Mouse (Mus musculus) liver, embryonic 11.5 days (tissue): ENCODE measurements at regions not wholly inside any gene's neighbourhood (a gene's known extent, or its start where the extent isn't known, plus 50 kb on each side); places are given as distances from the start of the nearest gene placed in this dataset.

Experiments used
- ATAC-seq: fragments of 200-750 bp; cut with Nextera tagmentation; replicated peaks from 2 replicates; pipeline ENCODE4 v1.8.0; 2017; ENCODE audit warnings: moderate number of reproducible peaks, mild to moderate bottlenecking, moderate TSS enrichment, moderate library complexity; ENCODE audit not compliant: low FRiP score
- DNase-seq: peaks from one replicate; pipeline ENCODE4 v3.0.0-alpha.2; 2017; ENCODE audit warnings: low spot score
- H3K27ac ChIP-seq: fragments of 300-500 bp; sonication (generic); 2 replicates; pipeline ENCODE4 v1.5.1; 2014; ENCODE audit warnings: mild to moderate bottlenecking, low read depth, low read length, control low read depth
- H3K27me3 ChIP-seq: fragments of 300-500 bp; sonication (generic); replicated peaks from 2 replicates; pipeline ENCODE4 v1.6.1; 2014; ENCODE audit warnings: low read length, mixed read lengths; ENCODE audit not compliant: control insufficient read depth, insufficient read depth
- H3K36me3 ChIP-seq: fragments of 300-500 bp; sonication (generic); 2 replicates; pipeline ENCODE4 v1.6.1; 2014; ENCODE audit warnings: mild to moderate bottlenecking, low read length, moderate library complexity, mixed read lengths; ENCODE audit not compliant: control insufficient read depth, insufficient read depth
- H3K4me1 ChIP-seq: fragments of 300-500 bp; sonication (generic); replicated peaks from 2 replicates; pipeline ENCODE4 v1.6.1; 2014; ENCODE audit warnings: low read length, mixed read lengths; ENCODE audit not compliant: control insufficient read depth, insufficient read depth
- H3K4me2 ChIP-seq: fragments of 300-500 bp; sonication (generic); 2 replicates; pipeline ENCODE4 v1.6.1; 2014; ENCODE audit warnings: mild to moderate bottlenecking, control low read depth, moderate library complexity
- H3K4me3 ChIP-seq: fragments of 300-500 bp; sonication (generic); 2 replicates; pipeline ENCODE4 v1.5.1; 2014; ENCODE audit warnings: low read depth, low read length, control low read depth
- H3K9ac ChIP-seq: fragments of 300-500 bp; sonication (generic); 2 replicates; pipeline ENCODE4 v1.6.1; 2014; ENCODE audit warnings: low read depth, low read length, control low read depth
- H3K9me3 ChIP-seq: fragments of 300-500 bp; sonication (generic); 2 replicates; pipeline ENCODE4 v1.6.1; 2016; ENCODE audit warnings: low read length, inconsistent platforms, mixed read lengths; ENCODE audit not compliant: control insufficient read depth
- WGBS: fragments of 180-500 bp; shearing (Covaris S2); extraction: QIAGEN DNeasy Blood & Tissue Kit; methylation state at CpG from one replicate; pipeline ENCODE4 v1.1.7; 2014; 5-methylcytosine and 5-hydroxymethylcytosine counted together

GRCm38 (mm10) chr1:92309883-92310282, 114.4 kb upstream of the Hdac4 start:
- Histone ChIP-seq H3K27me3 (no peaks in the 10 kb centered on the region), H3K36me3 (no peaks in the 10 kb centered on the region), H3K4me3 (no peak overlapping the region), H3K4me1 (no peaks in the 10 kb centered on the region), H3K9me3 (no peaks in the 10 kb centered on the region), H3K4me2 (no peak overlapping the region), H3K27ac (no peak overlapping the region), H3K9ac (no peak overlapping the region)
- ATAC-seq (no peak), DNase-seq (no peak)
- WGBS, result 76% methylated on average over 2 of the region's 2 CpGs

- ATAC-seq, result no peak
- Histone ChIP-seq H3K9me3 (no peaks in the 10 kb centered on the region), H3K27me3 (no peaks in the 10 kb centered on the region), H3K4me2 (no peak overlapping the region), H3K36me3 (no peaks in the 10 kb centered on the region), H3K27ac (no peak overlapping the region), H3K4me3 (no peak overlapping the region), H3K9ac (no peak overlapping the region), H3K4me1 (no peaks in the 10 kb centered on the region)
- 86% methylated on average over 6 of the region's 6 CpGs for WGBS
- no peak for DNase-seq
Measured at GRCm38 (mm10) chr1:92309381-92309780, 113.9 kb upstream of the Hdac4 start.

GRCm38 (mm10) chr1:92308537-92308936, 113.0 kb upstream of the Hdac4 start:
- ATAC-seq (no peak), DNase-seq (no peak)
- WGBS, result 80% methylated on average over 3 of the region's 3 CpGs
- no peak overlapping the region for H3K27ac ChIP-seq
- no peaks in the 10 kb centered on the region for H3K4me1 ChIP-seq
- H3K27me3 ChIP-seq, result no peaks in the 10 kb centered on the region
- no peak overlapping the region for H3K4me3 ChIP-seq
- H3K4me2 ChIP-seq, result no peak overlapping the region
- H3K9ac ChIP-seq, result no peak overlapping the region
- H3K9me3 ChIP-seq, result no peaks in the 10 kb centered on the region
- no peaks in the 10 kb centered on the region for H3K36me3 ChIP-seq

GRCm38 (mm10) chr1:92306042-92306441, 110.5 kb upstream of the Hdac4 start:
- Histone ChIP-seq H3K9ac (no peak overlapping the region), H3K9me3 (no peaks in the 10 kb centered on the region), H3K36me3 (no peaks in the 10 kb centered on the region), H3K4me3 (no peak overlapping the region), H3K4me2 (no peak overlapping the region), H3K27ac (no peak overlapping the region), H3K4me1 (no peaks in the 10 kb centered on the region), H3K27me3 (no peaks in the 10 kb centered on the region)
- no peak for ATAC-seq
- WGBS, result 64% methylated on average over 4 of the region's 4 CpGs
- no peak for DNase-seq

- H3K27me3 ChIP-seq, result no peaks in the 10 kb centered on the region
- ATAC-seq (no peak), DNase-seq (no peak)
- H3K4me1 ChIP-seq, result no peaks in the 10 kb centered on the region
- H3K4me2 ChIP-seq, result no peak overlapping the region
- WGBS, result 65% methylated on average over 7 of the region's 7 CpGs
- H3K27ac ChIP-seq, result no peak overlapping the region
- H3K36me3 ChIP-seq, result no peaks in the 10 kb centered on the region
- no peaks in the 10 kb centered on the region for H3K9me3 ChIP-seq
- no peak overlapping the region for H3K4me3 ChIP-seq
- no peak overlapping the region for H3K9ac ChIP-seq
Measured at GRCm38 (mm10) chr1:92299041-92299440, 103.5 kb upstream of the Hdac4 start.

- Histone ChIP-seq H3K36me3 (no peaks in the 10 kb centered on the region), H3K9me3 (no peaks in the 10 kb centered on the region), H3K27ac (no peak overlapping the region), H3K4me2 (no peak overlapping the region), H3K4me1 (no peaks in the 10 kb centered on the region), H3K9ac (no peak overlapping the region), H3K27me3 (no peaks in the 10 kb centered on the region), H3K4me3 (no peak overlapping the region)
- ATAC-seq (no peak), DNase-seq (no peak)
- WGBS, result 87% methylated on average over 7 of the region's 7 CpGs
Measured at GRCm38 (mm10) chr1:92292681-92293380, 97.3 kb upstream of the Hdac4 start.

- ATAC-seq (no peak), DNase-seq (no peak)
- H3K4me2 ChIP-seq, result no peak overlapping the region
- no peaks in the 10 kb centered on the region for H3K9me3 ChIP-seq
- no peak overlapping the region for H3K4me3 ChIP-seq
- no peaks in the 10 kb centered on the region for H3K36me3 ChIP-seq
- no peak overlapping the region for H3K27ac ChIP-seq
- WGBS, result 60% methylated on average over 1 of the region's 1 CpGs
- no peak overlapping the region for H3K9ac ChIP-seq
- H3K4me1 ChIP-seq, result no peaks in the 10 kb centered on the region
- no peaks in the 10 kb centered on the region for H3K27me3 ChIP-seq
Measured at GRCm38 (mm10) chr1:92286966-92287342, 91.5 kb upstream of the Hdac4 start.

- no peaks in the 10 kb centered on the region for H3K27me3 ChIP-seq
- H3K4me2 ChIP-seq, result no peak overlapping the region
- no peak overlapping the region for H3K9ac ChIP-seq
- ATAC-seq, result no peak
- no peak overlapping the region for H3K27ac ChIP-seq
- WGBS, result 69% methylated on average over 21 of the region's 21 CpGs
- no peak overlapping the region for H3K4me3 ChIP-seq
- no peaks in the 10 kb centered on the region for H3K4me1 ChIP-seq
- H3K36me3 ChIP-seq, result no peaks in the 10 kb centered on the region
- DNase-seq, result no peak
- no peaks in the 10 kb centered on the region for H3K9me3 ChIP-seq
Measured at GRCm38 (mm10) chr1:92286013-92286965, 90.8 kb upstream of the Hdac4 start.

GRCm38 (mm10) chr1:92284155-92284554, 88.7 kb upstream of the Hdac4 start:
- H3K27ac ChIP-seq, result no peak overlapping the region
- WGBS, result 59% methylated on average over 4 of the region's 4 CpGs
- DNase-seq (no peak), ATAC-seq (no peak)
- H3K36me3 ChIP-seq, result no peaks in the 10 kb centered on the region
- no peaks in the 10 kb centered on the region for H3K27me3 ChIP-seq
- no peaks in the 10 kb centered on the region for H3K4me1 ChIP-seq
- H3K9me3 ChIP-seq, result no peaks in the 10 kb centered on the region
- no peak overlapping the region for H3K4me3 ChIP-seq
- H3K9ac ChIP-seq, result no peak overlapping the region
- H3K4me2 ChIP-seq, result no peak overlapping the region
